Mouse (Mus musculus) spleen, postnatal 10 days (tissue): ENCODE data around the gene 4930550C14Rik.

Source experiments
- DNase-seq, 2 experiments: peaks; one replicate each; pipeline ENCODE4 v3.0.0; 2021 to 2022; ENCODE audit warnings: low spot score in 2 of 2

4930550C14Rik gene

DNA sequence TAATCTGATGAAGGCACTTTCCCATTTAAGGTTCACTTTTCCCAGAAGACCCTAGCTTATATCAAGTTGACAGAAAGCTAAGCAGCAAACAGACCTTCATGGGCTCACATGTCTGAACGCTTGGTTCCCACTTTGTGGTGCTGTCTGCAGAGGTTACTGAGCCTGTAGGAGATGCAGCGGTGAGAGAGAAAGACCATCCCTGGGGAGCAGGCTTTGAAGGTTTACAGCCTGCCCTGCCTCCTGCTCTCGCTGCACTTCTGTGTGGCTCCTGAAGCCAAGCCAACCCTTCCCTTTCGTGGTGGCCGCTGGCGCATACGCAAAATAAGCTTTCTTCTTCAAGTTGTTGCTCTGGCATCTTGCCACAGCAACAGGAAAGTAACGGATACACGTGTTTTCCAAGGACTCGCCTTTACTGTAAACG, at the start of gene 4930550C14Rik:
4930550C14Rik (plus strand) TSS at position 35 of the 421 bp plus-strand sequence.
- DNase-seq: no peak

GRCm38 (mm10) chr9:53353161-53353560, 49.0 kb upstream of the 4930550C14Rik start:
- DNase-seq: no peak

DNA sequence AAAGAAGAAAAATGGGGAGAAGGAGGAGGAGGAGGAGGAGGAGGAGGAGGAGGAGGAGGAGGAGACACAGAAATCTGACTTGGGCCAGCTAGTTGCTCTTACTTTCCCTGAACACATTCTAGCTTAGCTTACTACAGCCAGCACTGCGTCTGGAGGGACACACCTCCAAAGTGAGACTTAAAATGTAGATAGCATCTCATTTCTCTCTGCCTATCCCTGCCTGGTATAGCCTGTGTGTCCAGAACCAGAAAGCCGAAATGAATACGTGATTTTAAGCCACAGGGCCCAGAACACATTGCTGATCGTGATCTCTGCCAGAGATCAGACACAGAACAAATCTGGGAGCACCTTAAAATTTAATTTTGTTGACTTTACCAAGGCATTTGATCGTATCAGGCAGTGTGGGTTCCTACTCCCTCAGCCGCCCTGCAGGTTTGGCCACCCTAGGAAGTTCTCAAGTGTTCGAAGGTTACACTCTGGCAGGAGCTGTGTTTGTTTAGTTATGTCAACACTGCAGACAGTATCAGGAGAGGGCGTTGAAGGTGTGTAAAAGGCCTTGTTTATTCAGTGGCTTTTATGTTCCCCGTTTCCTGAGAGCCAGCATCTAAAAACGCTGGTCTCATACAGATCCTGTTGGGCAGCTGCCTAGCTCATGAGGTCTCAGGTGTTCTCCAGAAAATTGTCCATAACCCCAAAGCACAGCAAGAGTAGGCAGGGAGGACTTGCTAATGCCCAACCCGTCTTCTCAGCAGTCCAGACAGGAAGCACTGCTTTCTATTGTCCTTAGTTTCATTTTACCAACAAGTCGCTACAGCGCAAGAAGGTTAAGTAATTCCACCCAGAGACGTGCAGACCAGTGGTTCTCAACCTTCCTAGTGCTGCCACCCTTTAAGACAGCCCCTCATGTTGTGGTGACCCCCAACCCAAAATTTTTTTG, 45.6 kb upstream of the 4930550C14Rik start:
- no peak for DNase-seq

DNA sequence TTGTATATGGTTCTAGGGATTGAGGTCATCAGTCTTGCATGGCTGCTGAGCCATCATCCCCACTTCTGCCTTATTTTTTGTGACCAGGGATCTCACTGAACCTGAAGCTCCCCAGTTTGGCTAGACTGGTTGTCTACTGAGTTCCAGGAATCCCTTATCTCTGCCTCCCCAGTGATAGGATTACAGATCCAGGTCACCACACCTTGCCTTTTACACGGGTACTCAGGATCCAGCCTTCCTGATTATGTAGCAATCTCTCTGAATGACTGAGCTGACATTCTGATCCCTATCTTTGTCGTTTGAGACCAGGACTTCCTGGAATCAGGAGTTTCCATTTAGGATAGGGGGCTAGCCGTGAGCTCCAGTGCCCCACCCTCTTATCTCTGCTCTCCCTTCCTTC, 30.8 kb upstream of the 4930550C14Rik start:
- DNase-seq: no peak

DNA sequence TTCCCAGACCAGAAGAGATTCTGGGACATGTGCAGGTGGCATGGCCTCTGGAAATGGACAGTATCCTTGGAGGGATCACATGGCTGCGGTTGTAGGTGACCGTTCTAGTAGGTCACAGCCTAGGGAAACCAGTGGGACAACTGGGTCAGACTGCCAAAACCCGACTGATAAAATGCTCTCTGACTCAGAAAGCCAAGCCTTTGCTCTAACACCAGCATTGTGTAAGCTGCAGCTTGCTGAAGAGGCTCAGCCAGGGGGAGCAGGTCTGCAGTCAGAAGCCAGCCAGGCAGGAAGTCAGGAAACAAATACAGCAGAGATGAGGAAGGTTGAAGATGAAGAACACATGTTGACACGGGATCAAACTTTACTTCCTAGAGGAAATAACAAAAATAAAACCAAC, 26.2 kb upstream of the 4930550C14Rik start:
- no peak for DNase-seq

GRCm38 (mm10) chr9:53376820-53377219, 25.3 kb upstream of the 4930550C14Rik start:
- DNase-seq: peak in 1 of 2 experiments; percentile 56

- DNase-seq: no peak
Measured at GRCm38 (mm10) chr9:53377597-53377996, 24.5 kb upstream of the 4930550C14Rik start.

GRCm38 (mm10) chr9:53378171-53378570, 24.0 kb upstream of the 4930550C14Rik start:
- no peak for DNase-seq

DNA sequence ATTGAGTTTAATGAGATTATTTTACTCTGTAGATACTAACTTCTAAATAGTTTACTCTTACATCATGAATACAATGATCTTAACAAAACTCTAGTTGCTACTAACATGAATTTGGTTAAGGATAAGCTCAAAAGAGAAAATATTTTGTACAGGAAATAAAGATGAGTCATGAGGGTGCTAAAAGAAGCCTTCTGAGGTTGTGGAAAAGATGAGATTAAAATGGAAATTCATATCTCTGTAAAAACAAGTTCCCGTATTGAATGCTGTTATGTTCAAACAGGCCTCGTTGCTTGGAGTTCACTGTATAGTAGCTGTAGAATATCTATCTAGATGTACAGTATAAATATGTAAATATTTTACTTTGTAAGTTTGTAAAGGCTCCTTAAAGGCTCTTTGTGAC, 21.5 kb upstream of the 4930550C14Rik start:
- DNase-seq: no peak

DNA sequence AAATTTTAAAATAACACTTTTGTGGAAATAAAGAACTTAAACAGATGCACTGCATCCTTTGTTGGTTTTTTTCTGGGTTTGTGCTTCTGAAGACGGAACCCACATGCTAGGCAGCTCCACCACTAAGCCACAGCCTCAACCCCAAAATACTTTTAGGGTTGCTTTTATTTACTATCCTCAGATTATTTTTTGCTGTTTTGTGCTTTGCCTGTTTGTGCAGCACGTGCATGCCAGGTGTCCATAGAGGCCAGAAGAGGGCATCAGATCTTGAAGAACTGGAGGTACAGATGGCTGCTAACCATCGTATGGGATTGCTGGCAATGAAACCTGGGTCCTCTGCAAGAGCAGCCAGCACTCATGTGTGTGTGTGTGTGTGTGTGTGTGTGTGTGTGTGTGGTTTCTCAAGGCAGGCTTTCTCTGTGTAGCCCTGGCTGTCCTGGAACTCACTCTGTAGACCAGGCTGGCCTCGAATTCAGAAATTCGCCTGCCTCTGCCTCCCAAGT, 21.0 kb upstream of the 4930550C14Rik start:
- no peak for DNase-seq

GRCm38 (mm10) chr9:53383951-53384866, 17.9 kb upstream of the 4930550C14Rik start, which contains the start of gene Kdelc2:
Kdelc2 (plus strand) TSS chr9:53384025.
- DNase-seq: peak; percentile 22 to 42

GRCm38 (mm10) chr9:53384873-53385272, 17.3 kb upstream of the 4930550C14Rik start:
- DNase-seq: no peak

DNA sequence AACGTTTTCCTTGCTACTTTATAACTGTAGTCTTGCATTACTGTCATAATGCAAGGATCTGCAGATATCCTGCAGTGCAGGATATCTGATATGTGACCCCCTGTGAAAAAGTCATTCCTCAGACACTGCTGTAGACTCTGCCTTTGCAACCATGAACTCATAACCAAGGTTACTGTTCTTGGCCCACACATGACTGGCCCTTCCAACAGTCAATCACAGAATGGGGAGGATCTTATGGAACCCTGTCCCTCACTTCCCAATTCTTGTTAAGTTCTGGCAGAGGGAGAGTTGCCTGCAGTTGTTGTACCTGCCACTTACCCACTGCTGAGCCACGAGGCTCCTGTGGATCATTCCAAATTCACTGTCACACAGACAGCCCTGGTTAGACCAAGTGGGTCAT, 14.7 kb upstream of the 4930550C14Rik start:
- DNase-seq: no peak

DNA sequence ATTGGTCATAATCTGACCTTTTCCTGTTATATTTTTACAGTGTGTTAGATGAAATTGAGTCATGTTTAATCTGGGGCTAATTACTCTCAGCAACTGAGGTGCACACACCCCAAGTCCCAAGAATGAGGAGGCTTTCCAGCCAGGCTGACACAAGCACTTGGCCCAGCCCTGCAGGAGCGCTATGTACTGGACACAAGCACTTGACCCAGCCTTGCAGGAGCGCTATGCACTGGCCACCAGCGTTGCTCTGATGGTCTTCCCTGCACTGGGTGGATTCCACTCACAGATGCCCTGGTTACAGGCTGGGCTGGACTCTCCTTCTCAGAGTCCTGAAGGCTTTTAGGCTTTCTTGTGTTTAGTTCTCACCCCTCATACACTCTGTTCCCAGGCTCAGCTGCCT, 13.0 kb upstream of the 4930550C14Rik start:
- DNase-seq: no peak

- DNase-seq: no peak
Measured at GRCm38 (mm10) chr9:53390136-53390535, 12.0 kb upstream of the 4930550C14Rik start.

GRCm38 (mm10) chr9:53397685-53398387, 4.3 kb upstream of the 4930550C14Rik start:
- no peak for DNase-seq

DNA sequence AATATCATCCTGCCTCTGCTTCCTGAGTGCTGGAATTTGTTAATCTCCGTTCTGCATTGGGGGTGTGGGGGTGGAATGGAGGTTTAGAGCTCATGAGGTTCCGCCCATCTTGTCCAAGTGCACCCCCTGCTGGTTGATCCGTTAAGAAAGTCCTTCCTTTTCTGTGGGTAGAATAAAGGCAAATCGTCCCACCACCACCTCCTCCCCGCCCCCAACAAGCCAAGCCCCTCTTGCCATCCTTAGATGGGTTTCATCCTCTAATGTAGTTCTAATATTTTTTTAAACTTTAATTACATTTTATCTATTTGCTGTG, 3.8 kb upstream of the 4930550C14Rik start:
- peak; percentile 32 to 78 for DNase-seq

DNA sequence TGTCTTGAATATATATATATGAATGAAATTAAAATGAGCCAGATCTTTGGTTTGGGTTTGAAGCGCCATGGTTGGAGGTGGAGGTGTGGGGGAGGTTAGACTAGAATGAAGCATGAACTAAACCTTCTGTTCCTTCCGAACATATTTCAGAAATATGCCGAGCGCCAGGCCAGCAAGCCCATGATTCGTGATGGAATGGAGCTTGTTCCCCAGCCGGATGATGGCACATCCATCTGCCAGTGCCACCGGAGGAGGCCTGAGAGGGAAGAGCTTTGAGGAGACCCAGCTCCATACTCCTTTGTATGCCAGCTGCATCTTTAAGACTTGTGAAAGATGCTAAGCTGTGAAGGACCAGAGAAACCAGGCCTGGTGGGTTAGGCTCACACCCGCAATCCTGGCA, 2.6 kb upstream of the 4930550C14Rik start:
- DNase-seq: no peak

- no peak for DNase-seq
Measured at GRCm38 (mm10) chr9:53400696-53401095, 1.4 kb upstream of the 4930550C14Rik start.

DNA sequence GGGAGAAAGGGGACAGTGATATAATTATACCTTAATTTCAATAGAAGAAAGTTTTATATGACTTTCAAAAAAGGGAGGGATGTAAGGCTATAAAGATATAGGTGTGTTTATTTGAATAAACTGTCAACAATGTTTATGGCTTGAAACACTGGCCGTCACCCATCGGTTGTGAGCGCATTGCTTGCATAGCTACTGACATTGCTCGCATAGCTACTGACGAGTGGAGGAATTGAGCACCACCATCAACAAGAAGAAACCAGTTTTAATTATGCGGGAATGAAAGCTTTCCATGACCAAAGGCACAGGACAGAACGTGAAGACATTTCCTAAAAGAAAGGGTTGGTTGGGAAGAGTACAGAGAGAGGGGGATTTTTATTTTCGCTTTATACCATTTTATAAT, 979 bp upstream of the 4930550C14Rik start:
- DNase-seq: no peak

GRCm38 (mm10) chr9:53402991-53403390, 866 bp downstream of the 4930550C14Rik start:
- no peak for DNase-seq
